In genomic region chr2:30076959-30077358, GRCm38 (mm10) we compare ENCODE assay signal across 8 mouse cellular contexts. TPM values are rescaled to one million over a fixed set of nuclear protein-coding genes. Genes with fewer than 3 reads are reported as not detected.
DNase-seq lines count a peak whose midpoint lies in the region; ATAC-seq and TF ChIP-seq lines count a peak whose summit lies in the region.

No protein-coding gene starts in this region.

- no peak for ATAC-seq in heart, embryonic 13.5 days (ENCODE audit: extremely low read depth, insufficient number of reproducible peaks, low FRiP score, low TSS enrichment)
- no peak; the same call in 1 of the 2 replicates for ATAC-seq in embryonic facial prominence, embryonic 11.5 days (replicated peaks; ENCODE audit: insufficient number of reproducible peaks, low FRiP score, low TSS enrichment, low read depth)
- peak; percentile 48 for ATAC-seq in hindbrain, postnatal 0 days
- ATAC-seq in midbrain, embryonic 14.5 days (ENCODE audit: low FRiP score, low TSS enrichment), result no peak
- ATAC-seq in inflammation-experienced regulatory T-cells, adult 6 months, result no peak

- H3K27ac ChIP-seq in heart, embryonic 13.5 days (replicated peaks), result peak overlapping the region; percentile 93
- H3K27ac ChIP-seq in embryonic facial prominence, embryonic 11.5 days (replicated peaks; ENCODE audit: low read depth, low read length), result 0 out of 2 replicates have a peak overlapping the region, but pooled peaks have one; percentile 25
- H3K27ac ChIP-seq in hindbrain, postnatal 0 days, result no peak overlapping the region
- no peak overlapping the region for H3K27ac ChIP-seq in midbrain, embryonic 14.5 days (replicated peaks; ENCODE audit: low read depth, low read length)

- TF ChIP-seq CTCF in hindbrain, postnatal 0 days (IDR thresholded peaks at IDR 0.05; ENCODE audit: low read depth), result no peak

- DNase-seq in heart, adult 8-10 months (ENCODE audit: low spot score), result no peak
- no peak for DNase-seq in embryonic facial prominence, embryonic 11.5 days (ENCODE audit: low spot score)
- no peak for DNase-seq in hindbrain, postnatal 0 days (ENCODE audit: low spot score)
- no peak for DNase-seq in midbrain, embryonic 14.5 days
- DNase-seq in spleen, adult 18-20 months, result no peak
- DNase-seq in cerebellum, adult 18-20 months, result no peak

- H3K27me3 ChIP-seq in heart, embryonic 13.5 days (replicated peaks), result no peaks in the 10 kb centered on the region
- no peaks in the 10 kb centered on the region for H3K27me3 ChIP-seq in embryonic facial prominence, embryonic 11.5 days (ENCODE audit: control insufficient read depth, insufficient read depth, low read length)
- no peaks in the 10 kb centered on the region for H3K27me3 ChIP-seq in hindbrain, postnatal 0 days (ENCODE audit: insufficient read depth, low read length)
- no peaks in the 10 kb centered on the region for H3K27me3 ChIP-seq in midbrain, embryonic 14.5 days (ENCODE audit: control insufficient read depth, insufficient read depth, low read length)

- peak overlapping the region; percentile 99 for H3K4me2 ChIP-seq in heart, embryonic 13.5 days
- peak overlapping the region; percentile 83; the same call in 1 of the 2 replicates for H3K4me2 ChIP-seq in embryonic facial prominence, embryonic 11.5 days (ENCODE audit: low read depth, low read length)
- peak overlapping the region; percentile 85 for H3K4me2 ChIP-seq in hindbrain, postnatal 0 days (ENCODE audit: low read depth, low read length)
- peak overlapping the region; percentile 79 for H3K4me2 ChIP-seq in midbrain, embryonic 14.5 days (ENCODE audit: low read length)

- WGBS in heart, embryonic 13.5 days, result 64% methylated on average over 6 of the region's 6 CpGs
- 60% methylated on average over 6 of the region's 6 CpGs for WGBS in embryonic facial prominence, embryonic 11.5 days
- 70% methylated on average over 6 of the region's 6 CpGs for WGBS in hindbrain, postnatal 0 days
- 71% methylated on average over 6 of the region's 6 CpGs for WGBS in midbrain, embryonic 14.5 days

- peak overlapping the region; percentile 75 for H3K4me3 ChIP-seq in heart, embryonic 13.5 days
- no peak overlapping the region for H3K4me3 ChIP-seq in embryonic facial prominence, embryonic 11.5 days (ENCODE audit: low read depth, low read length)
- H3K4me3 ChIP-seq in hindbrain, postnatal 0 days (ENCODE audit: low read length), result peak overlapping the region; percentile 40; the same call in 1 of the 2 replicates
- H3K4me3 ChIP-seq in midbrain, embryonic 14.5 days (replicated peaks; ENCODE audit: low read depth, low read length), result peak overlapping the region; percentile 38

- peaks cover 24% of the 10 kb centered on the region for H3K4me1 ChIP-seq in heart, embryonic 13.5 days
- no peaks in the 10 kb centered on the region; the same call in 1 of the 2 replicates for H3K4me1 ChIP-seq in embryonic facial prominence, embryonic 11.5 days (ENCODE audit: control insufficient read depth, insufficient read depth, low read length)
- no peaks in the 10 kb centered on the region for H3K4me1 ChIP-seq in hindbrain, postnatal 0 days (ENCODE audit: insufficient read depth, low read length)
- H3K4me1 ChIP-seq in midbrain, embryonic 14.5 days (ENCODE audit: control insufficient read depth, insufficient read depth, low read length), result 0 out of 2 replicates have a peak, but pooled peaks cover 8% of the 10 kb centered on the region

- peaks cover 16% of the 10 kb centered on the region for H3K36me3 ChIP-seq in heart, embryonic 13.5 days
- peaks cover 2% of the 10 kb centered on the region for H3K36me3 ChIP-seq in embryonic facial prominence, embryonic 11.5 days (replicated peaks; ENCODE audit: control insufficient read depth, insufficient read depth, low read depth, low read length)
- H3K36me3 ChIP-seq in hindbrain, postnatal 0 days (ENCODE audit: insufficient read depth, low read length), result 0 out of 2 replicates have a peak, but pooled peaks cover 6% of the 10 kb centered on the region
- H3K36me3 ChIP-seq in midbrain, embryonic 14.5 days (ENCODE audit: control insufficient read depth, insufficient read depth, low read length), result peaks cover 14% of the 10 kb centered on the region

- H3K9ac ChIP-seq in heart, embryonic 13.5 days, result peak overlapping the region; percentile 63; the same call in 1 of the 2 replicates
- no peak overlapping the region for H3K9ac ChIP-seq in embryonic facial prominence, embryonic 11.5 days (replicated peaks; ENCODE audit: low read length)
- no peak overlapping the region for H3K9ac ChIP-seq in hindbrain, postnatal 0 days (replicated peaks; ENCODE audit: low read length)
- peak overlapping the region; percentile 26; the same call in 1 of the 2 replicates for H3K9ac ChIP-seq in midbrain, embryonic 14.5 days (replicated peaks; ENCODE audit: low read length)

- H3K9me3 ChIP-seq in heart, embryonic 13.5 days, result no peaks in the 10 kb centered on the region
- H3K9me3 ChIP-seq in embryonic facial prominence, embryonic 11.5 days (replicated peaks; ENCODE audit: control insufficient read depth, low read length), result no peaks in the 10 kb centered on the region
- H3K9me3 ChIP-seq in hindbrain, postnatal 0 days (ENCODE audit: low read length), result no peaks in the 10 kb centered on the region
- H3K9me3 ChIP-seq in midbrain, embryonic 14.5 days (ENCODE audit: control insufficient read depth, low read length), result no peaks in the 10 kb centered on the region

RNA-seq across cellular contexts. Expression of gene Pkn3, which starts 0.5 kb away (rescaled TPM):
- 13.1 and 13.2 TPM in 2 replicates for polyA plus RNA-seq in heart, embryonic 13.5 days (2015; fragmentation: Nextera tagmentation; extraction: Ambion mirVana)
- 10 to 100 TPM in 2 of 4 experiments, 1 to 10 TPM in 2; 9.0 to 11.2 (median 10.1) TPM for total RNA-seq in heart, adult 8-10 months (2022)
- 7.8 and 8.8 TPM in 2 replicates for polyA plus RNA-seq in embryonic facial prominence, embryonic 11.5 days (2014; fragmentation: Nextera tagmentation; extraction: Ambion mirVana)
- 1.2 and 4.5 TPM in 2 replicates for total RNA-seq in hindbrain, postnatal 0 days (2014; rRNA removed)
- polyA plus RNA-seq in hindbrain, postnatal 0 days (2015; fragmentation: Nextera tagmentation; extraction: Ambion mirVana), result 0.99 and 1.0 TPM in 2 replicates
- polyA plus RNA-seq in midbrain, embryonic 14.5 days (2014; fragmentation: Nextera tagmentation; extraction: Ambion mirVana), result 1.1 and 1.9 TPM in 2 replicates
- under 1 TPM; 0.59 to 0.91 (median 0.71) TPM for polyA plus RNA-seq in inflammation-experienced regulatory T-cells, adult 6 months (2017; shearing (Covaris generic))

RNA-seq across cellular contexts. Expression of gene Zdhhc12, which starts 16.5 kb away (rescaled TPM):
- 36.5 and 45.5 TPM in 2 replicates for polyA plus RNA-seq in heart, embryonic 13.5 days (2015; fragmentation: Nextera tagmentation; extraction: Ambion mirVana)
- total RNA-seq in heart, adult 8-10 months (2022), result 1 to 10 TPM; 2.3 to 4.1 (median 3.6) TPM
- 30.9 and 31.6 TPM in 2 replicates for polyA plus RNA-seq in embryonic facial prominence, embryonic 11.5 days (2014; fragmentation: Nextera tagmentation; extraction: Ambion mirVana)
- total RNA-seq in hindbrain, postnatal 0 days (2014; rRNA removed), result 25.4 and 35.0 TPM in 2 replicates
- polyA plus RNA-seq in hindbrain, postnatal 0 days (2015; fragmentation: Nextera tagmentation; extraction: Ambion mirVana), result 30.2 and 32.2 TPM in 2 replicates
- 17.6 and 18.7 TPM in 2 replicates for polyA plus RNA-seq in midbrain, embryonic 14.5 days (2014; fragmentation: Nextera tagmentation; extraction: Ambion mirVana)
- 10 to 100 TPM; 30.9 to 38.9 (median 31.7) TPM for polyA plus RNA-seq in inflammation-experienced regulatory T-cells, adult 6 months (2017; shearing (Covaris generic))

RNA-seq across cellular contexts. Expression of gene Set, which starts 19.8 kb away (rescaled TPM):
- polyA plus RNA-seq in heart, embryonic 13.5 days (2015; fragmentation: Nextera tagmentation; extraction: Ambion mirVana), result 214 and 239 TPM in 2 replicates
- total RNA-seq in heart, adult 8-10 months (2022), result 100 to 1,000 TPM in 2 of 4 experiments, 10 to 100 TPM in 2; 98.3 to 109 (median 100) TPM
- 705 and 768 TPM in 2 replicates for polyA plus RNA-seq in embryonic facial prominence, embryonic 11.5 days (2014; fragmentation: Nextera tagmentation; extraction: Ambion mirVana)
- 149 and 188 TPM in 2 replicates for total RNA-seq in hindbrain, postnatal 0 days (2014; rRNA removed)
- polyA plus RNA-seq in hindbrain, postnatal 0 days (2015; fragmentation: Nextera tagmentation; extraction: Ambion mirVana), result 332 and 334 TPM in 2 replicates
- 376 and 427 TPM in 2 replicates for polyA plus RNA-seq in midbrain, embryonic 14.5 days (2014; fragmentation: Nextera tagmentation; extraction: Ambion mirVana)
- polyA plus RNA-seq in inflammation-experienced regulatory T-cells, adult 6 months (2017; shearing (Covaris generic)), result 100 to 1,000 TPM; 374 to 393 (median 380) TPM

RNA-seq across cellular contexts. Expression of gene Wdr34, which starts 28.3 kb away (rescaled TPM):
- polyA plus RNA-seq in heart, embryonic 13.5 days (2015; fragmentation: Nextera tagmentation; extraction: Ambion mirVana), result 17.9 and 18.8 TPM in 2 replicates
- 1 to 10 TPM; 6.5 to 9.2 (median 7.8) TPM for total RNA-seq in heart, adult 8-10 months (2022)
- 29.7 and 29.8 TPM in 2 replicates for polyA plus RNA-seq in embryonic facial prominence, embryonic 11.5 days (2014; fragmentation: Nextera tagmentation; extraction: Ambion mirVana)
- total RNA-seq in hindbrain, postnatal 0 days (2014; rRNA removed), result 87.4 and 87.7 TPM in 2 replicates
- 64.5 and 66.5 TPM in 2 replicates for polyA plus RNA-seq in hindbrain, postnatal 0 days (2015; fragmentation: Nextera tagmentation; extraction: Ambion mirVana)
- 62.9 and 80.2 TPM in 2 replicates for polyA plus RNA-seq in midbrain, embryonic 14.5 days (2014; fragmentation: Nextera tagmentation; extraction: Ambion mirVana)
- 1 to 10 TPM in 2 of 3 experiments, under 1 TPM in 1; 0.59 to 2.1 (median 1.1) TPM for polyA plus RNA-seq in inflammation-experienced regulatory T-cells, adult 6 months (2017; shearing (Covaris generic))

RNA-seq across cellular contexts. Expression of gene Zer1, which starts 47.4 kb away (rescaled TPM):
- polyA plus RNA-seq in heart, embryonic 13.5 days (2015; fragmentation: Nextera tagmentation; extraction: Ambion mirVana), result 5.6 and 6.3 TPM in 2 replicates
- total RNA-seq in heart, adult 8-10 months (2022), result 10 to 100 TPM; 24.9 to 27.6 (median 25.8) TPM
- polyA plus RNA-seq in embryonic facial prominence, embryonic 11.5 days (2014; fragmentation: Nextera tagmentation; extraction: Ambion mirVana), result 5.2 and 5.3 TPM in 2 replicates
- 77.6 and 99.2 TPM in 2 replicates for total RNA-seq in hindbrain, postnatal 0 days (2014; rRNA removed)
- polyA plus RNA-seq in hindbrain, postnatal 0 days (2015; fragmentation: Nextera tagmentation; extraction: Ambion mirVana), result 14.0 and 14.6 TPM in 2 replicates
- 15.1 and 15.6 TPM in 2 replicates for polyA plus RNA-seq in midbrain, embryonic 14.5 days (2014; fragmentation: Nextera tagmentation; extraction: Ambion mirVana)
- 10 to 100 TPM in 2 of 3 experiments, 1 to 10 TPM in 1; 9.1 to 29.1 (median 14.0) TPM for polyA plus RNA-seq in inflammation-experienced regulatory T-cells, adult 6 months (2017; shearing (Covaris generic))

Comparison
In these comparisons a context has a peak if more than half of its experiments do, and no peak if none do; other contexts are left out.
1. H3K27ac ChIP-seq: peak in heart, embryonic 13.5 days (single experiment) and embryonic facial prominence, embryonic 11.5 days (single experiment); none in hindbrain, postnatal 0 days (single experiment) and midbrain, embryonic 14.5 days (single experiment).
2. H3K9ac ChIP-seq: peak in heart, embryonic 13.5 days (single experiment) and midbrain, embryonic 14.5 days (single experiment); none in embryonic facial prominence, embryonic 11.5 days (single experiment) and hindbrain, postnatal 0 days (single experiment).
3. Peak in every context shown above with its lines, with median percentiles within 50 percentile points of each other: H3K4me2 ChIP-seq.